Mouse (Mus musculus) right cerebral cortex, adult 18-20 months (tissue): ENCODE data around the gene Col6a4.

ENCODE experiments used
- DNase-seq: peaks from one replicate; pipeline ENCODE4 v3.0.0; 2022; ENCODE audit warnings: mixed read lengths

The Col6a4 gene

DNA sequence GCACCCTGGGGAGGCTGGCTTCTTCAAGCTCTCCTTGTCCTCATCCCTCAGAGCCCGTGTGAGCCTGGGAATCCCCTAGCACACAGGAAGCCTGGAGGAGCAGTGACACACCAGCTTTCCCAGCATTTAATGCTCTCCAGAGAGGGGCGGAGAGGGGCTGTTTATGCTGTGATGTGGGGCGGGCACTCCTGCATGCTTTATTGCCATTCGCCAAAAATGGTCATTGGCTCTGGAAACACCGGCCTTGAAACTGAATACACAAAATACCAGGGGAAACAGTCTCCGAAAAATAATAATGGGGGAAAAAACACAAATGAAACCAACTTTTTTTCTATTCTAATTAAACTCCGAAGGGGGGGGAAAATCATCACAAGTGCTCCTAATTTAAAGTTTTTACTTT, at the start of gene Col6a4:
Gene Col6a4, minus strand, starts transcription at position 101 of the 400 bp plus-strand sequence.
- DNase-seq = no peak

DNA sequence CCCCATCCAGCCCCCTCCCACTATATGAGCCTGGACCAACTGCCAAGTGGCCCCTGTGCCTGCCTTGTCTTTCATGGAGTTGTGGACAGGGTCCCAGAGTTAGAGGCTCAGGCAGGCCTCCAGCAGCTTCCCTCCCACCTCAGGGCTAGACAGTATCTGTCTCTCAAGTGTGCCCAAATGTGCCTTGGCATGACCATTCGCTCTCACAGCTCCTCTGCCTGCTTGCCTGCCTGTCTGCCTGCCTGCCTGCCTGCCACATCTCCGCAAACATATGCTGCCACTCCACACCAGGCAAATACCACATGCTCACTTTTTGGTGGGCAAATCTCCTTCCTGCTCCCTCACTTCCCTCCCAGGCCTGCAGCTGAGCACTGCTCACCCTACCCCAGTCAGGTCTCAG, 49.0 kb upstream of the Col6a4 start:
- no peak for DNase-seq

DNA sequence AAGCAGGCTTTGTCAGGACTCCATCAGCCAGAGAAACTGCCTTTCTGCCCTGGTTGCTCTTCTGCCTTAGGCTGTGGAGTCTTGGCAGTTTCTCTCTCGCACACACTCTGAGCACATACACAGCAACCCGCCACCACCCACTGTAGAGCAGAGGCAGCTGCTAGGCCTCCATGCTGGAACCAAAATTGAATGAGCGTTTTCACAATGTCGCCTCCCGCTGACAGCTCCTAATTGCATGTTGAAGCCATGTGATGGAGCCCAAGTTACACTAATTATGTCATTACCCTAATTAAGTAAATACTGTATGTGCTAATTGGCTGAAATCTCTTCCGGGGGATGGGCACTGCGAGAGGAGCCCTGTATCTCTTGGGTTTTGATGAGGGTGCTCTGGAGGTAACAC, 47.6 kb upstream of the Col6a4 start:
- DNase-seq = no peak

DNA sequence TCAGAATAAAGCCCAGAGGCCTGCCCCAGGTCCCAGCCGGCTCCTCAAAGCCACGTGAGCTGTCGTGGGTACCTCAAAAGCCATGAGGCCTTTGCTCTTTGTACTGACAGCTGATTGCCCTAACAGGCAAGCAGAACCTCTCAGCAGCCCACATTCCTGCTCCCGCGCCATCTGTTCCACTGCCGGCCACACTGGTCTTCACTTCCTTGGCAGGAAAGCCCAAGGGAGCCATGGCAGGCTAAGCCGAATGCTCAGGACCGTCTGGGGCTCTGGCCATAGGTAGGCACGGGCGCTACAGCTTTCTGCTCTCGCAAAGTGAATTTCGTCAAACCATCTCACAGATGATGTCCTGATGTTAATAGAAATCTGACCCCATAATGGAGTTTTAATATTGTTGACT, 45.4 kb upstream of the Col6a4 start:
- no peak for DNase-seq

DNA sequence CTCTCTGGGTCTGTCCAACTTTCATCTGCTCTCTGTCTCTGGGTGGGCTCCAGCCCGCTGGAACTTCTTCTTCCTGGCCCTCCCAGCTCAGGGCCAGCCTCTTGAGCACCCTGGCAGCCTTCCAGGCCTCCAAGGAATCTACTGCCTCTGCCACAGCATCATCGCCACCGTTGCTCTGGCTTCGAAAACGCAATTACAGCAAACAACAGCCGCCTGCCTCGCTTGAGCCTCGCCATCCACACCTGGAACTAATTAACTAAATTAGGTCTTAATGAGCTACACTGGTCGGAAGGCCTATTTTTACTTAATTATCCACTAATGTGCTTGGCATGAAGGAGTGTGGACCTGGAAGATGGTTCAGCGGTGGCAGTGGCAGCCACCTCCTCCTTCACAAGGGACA, 43.2 kb upstream of the Col6a4 start:
- DNase-seq = no peak

DNA sequence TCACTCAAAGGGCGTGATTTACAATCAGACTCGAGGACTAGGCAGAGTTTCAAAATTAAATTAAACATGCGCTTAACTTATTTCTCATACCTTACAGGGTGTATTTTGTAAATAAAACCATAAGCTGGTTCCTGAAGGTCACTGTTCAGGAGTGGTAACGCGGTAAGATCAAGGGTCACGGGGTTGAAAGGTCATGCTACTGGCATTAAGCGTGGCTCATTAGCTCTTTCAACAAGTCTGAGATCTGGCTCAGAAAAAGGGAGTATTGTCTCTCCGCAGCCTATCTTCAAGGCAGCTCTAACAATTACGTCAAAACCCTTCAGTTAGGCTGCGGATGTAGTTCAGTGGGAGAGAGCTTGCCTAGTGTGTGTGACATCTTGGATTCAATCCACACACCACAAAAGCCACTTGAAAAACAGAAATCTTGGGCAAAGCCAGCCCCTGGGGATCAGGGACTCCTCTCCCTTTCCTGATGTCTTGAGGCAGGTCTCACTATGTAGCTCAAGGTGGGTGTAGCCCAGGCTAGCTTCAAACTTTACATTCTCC, 41.2 kb upstream of the Col6a4 start:
- no peak for DNase-seq

DNA sequence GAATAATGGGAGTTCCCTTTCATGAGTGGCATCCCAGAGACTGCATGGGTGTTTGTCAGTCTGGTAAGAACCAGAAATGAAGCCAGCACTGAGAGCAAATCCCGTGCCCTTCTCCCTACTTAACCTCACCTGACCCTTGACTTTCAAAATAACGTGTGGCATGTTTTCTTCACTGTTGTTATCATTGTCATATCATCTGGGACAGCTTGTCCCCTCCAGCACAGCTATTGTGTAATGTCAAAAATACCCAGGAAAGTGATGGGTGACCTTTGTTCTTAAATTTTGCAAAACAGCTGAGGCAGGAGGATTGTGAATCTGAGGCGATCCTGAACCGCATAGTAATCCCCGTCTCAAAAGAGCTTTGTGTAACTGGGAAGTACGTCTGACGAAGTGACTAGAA, 33.7 kb upstream of the Col6a4 start:
- DNase-seq = no peak

DNA sequence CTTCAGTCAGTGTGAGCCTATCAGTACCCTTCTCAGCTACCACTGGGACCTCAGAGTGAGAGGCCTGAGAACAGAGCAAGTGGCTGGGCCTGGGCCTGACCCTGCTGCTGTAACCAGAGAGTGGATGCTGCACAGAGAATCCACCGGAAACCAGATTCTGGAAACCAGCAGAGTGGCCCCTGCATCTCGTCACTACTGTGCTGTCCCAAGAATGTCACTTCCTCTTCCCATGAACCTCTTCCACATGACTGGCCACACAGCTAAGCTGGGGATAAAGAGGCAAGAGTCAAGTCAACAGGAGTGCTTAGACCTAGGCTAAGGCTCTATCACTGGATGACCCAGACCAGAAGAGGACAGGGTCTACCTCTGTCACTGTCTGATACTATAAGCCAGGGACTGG, 32.5 kb upstream of the Col6a4 start:
- no peak for DNase-seq

DNA sequence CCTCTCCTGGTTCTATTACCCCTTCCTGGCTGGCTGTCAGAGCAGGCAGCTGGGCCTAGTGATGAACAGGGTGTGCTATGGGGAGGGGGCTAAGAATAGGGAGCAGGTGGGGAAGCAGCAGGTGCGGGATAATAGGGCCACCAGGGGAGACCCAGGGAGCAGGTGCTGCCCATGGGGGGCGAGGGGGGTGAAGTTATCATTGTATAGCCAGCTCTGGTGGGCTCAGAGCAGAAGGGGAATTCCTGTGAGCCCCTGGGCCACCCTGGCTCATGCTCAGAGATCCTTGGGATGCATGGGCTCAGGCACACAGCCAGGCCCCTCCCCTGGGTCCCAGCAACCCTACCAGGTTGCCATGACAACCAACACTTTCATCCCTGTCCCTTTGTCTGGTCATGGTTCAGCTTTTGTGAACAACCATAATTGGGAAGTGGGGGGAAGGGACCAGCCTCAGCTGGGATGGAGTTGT, 30.2 kb upstream of the Col6a4 start:
- no peak for DNase-seq

DNA sequence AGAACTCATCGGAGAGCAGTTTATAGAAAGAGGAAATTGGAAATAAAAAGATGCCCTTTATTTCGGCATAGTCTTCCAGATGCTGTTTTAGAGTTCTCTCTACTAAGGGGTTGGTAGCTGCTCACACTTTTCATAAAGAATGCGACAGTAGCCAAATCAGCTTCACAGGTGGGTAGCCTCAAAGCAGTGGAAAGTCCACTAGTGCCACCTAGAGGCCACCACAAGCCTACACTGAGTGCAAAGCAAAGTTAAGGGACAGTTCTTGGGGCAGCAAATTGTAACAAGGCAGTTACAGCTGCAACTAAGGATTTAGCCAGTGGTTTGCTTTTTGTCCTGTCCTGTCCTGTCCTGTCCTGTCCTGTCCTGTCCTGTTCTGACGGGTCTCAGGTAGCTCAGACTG, 27.0 kb upstream of the Col6a4 start:
- peak; percentile 57 for DNase-seq

DNA sequence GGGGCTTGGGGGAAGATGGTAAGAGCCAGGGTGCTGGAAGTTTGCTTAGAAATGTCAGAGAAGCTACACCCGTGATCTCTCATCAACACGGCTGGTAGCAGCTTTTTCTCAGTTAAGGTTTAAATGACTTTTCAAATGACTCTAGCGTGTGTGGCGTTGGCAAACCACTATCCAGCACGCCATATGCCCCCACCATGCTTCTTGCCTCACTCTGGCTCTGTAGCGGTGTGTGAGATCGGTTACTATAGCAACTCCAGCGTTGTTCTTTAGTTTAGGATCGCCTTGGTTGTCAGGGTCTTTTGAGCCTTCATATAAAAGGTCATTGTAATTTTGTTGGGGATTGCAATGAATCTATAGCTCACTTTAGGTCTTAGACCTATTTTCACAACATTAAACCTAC, 22.5 kb upstream of the Col6a4 start:
- no peak for DNase-seq

DNA sequence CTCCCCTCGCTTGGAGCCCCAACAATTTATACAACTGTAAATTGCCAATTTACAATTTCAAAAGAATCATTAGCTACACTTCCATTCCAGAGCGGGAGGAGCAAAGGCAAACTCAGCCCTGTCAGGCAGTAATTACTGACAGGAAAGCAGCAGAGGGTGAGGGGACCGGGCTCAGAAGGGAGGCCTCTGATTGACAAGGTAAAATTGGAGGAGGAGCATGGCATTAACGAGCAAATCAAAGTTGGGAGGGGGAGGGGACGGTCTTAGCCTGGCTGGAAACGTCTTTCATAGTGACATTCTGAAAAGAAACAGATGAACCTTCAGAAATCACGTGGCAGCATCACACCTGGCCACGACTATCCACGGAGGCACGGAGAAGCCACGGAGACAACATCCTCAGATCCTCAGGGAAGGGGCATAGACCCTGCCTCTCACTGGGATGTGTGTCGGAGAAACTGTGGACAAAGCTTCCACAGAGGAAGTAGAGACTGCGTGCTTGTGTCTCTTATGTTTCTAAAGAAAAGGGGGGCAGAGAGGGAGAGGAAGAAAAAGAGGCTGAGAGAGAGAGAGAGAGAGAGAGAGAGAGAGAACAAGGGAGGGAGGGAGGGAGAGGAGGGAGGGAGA, 19.3 kb upstream of the Col6a4 start:
- DNase-seq = no peak

DNA sequence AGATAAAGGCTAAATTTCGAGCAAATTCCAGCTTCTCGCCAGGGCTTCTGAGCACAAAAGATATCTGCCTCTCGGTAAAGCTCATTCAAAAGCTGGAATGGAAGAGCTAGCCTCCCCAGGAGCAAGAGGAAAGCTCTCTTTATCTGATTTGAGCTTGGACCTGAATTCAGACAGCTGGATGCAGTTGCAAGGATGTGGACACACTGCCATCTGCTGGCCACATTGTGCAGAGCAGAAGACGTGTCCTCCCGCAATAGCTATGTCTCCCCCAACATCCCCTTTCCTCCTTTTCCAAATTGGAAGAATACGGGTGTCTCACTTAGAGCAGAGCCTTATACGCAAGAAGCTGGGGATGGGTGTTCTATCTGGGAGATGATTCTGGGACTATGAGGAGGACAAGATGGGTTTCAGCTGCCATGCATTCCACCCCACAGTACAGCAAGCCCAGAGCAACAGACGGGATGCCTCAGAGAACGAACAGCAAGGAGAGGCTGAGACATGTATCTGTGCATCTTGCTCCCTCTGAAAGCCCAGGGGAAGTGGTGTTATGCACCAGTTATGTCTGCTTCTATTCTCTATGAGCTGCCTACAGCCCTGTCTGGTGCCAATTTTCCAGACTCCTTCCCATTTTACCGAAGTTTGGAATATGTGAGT, 16.3 kb upstream of the Col6a4 start:
- DNase-seq = peak; percentile 67

DNA sequence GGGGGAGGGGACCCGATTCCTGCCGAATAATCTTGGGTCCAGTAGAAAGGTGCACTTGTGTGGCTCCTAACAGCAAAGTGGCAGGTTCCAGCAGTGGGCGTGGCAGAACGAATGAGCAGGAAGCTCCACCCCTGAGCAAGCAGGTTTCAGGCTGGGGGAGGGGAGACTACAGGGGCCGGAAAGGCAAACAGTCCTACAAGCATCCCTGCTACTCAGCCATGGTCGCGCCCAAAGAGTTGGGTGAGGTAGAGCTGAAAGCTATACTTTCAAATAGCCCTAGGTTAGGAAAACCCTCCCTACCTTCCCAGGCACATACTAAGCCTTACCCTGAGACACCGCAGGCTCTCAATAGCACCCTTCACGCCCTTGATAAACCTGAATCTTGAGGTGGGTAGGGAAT, 9.7 kb upstream of the Col6a4 start:
- DNase-seq = no peak

DNA sequence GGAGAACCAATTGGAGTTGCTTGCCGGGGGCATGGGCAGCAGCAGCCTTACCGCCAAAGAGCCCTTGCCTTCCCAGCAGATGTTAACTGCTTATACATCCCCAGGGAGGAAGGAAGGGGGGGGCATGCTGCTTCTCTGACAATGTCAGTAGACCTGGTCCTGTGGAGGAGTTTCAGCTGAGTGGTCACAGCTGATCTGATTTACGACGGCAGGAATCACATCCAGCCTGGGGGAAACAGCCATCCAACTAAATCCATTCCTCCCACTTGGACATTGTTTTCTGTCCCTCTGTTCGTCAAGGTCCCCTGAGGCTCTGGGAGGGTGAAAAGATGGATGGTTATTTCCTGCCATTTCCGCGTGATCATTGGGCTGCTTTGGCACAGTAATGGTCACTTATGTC, 7.8 kb upstream of the Col6a4 start:
- DNase-seq = no peak

DNA sequence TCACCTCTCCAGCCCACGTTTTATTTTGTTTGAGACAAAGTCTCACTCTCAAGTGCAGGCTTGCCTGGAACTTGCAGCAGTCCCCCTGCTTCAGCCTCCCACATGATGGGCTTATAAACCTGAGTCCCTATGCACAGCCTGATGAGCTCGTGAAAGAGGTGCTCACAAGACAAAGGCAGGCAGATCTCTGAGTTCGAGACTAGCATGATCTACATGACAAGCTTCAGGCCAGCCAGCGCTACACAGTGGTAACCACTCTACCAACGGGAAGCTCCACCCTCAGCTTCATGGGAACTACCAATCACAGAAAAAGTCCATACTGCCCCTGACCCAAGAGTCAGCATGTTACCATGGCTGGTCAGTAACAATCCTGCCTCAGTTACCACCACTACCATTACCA, 4.6 kb upstream of the Col6a4 start:
- DNase-seq = no peak

DNA sequence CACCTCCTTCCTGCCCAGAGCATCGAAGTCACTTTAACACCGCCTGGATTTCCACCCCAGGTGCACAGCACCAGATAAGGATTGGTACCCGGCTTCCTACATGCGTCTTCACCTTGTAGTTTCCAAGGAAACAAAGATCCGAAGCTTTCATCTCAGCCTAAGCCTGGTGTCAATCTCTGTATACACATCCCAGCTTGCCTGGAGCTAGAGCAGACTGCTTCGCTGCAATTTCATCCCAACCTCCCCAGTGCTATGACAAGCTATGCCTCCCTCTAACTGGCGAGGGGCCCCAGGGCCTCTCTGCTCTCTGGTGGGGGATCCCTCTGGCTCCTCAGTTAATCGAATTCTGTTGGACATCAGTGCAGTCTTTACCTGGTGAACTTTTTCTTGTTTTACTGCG, 3.7 kb upstream of the Col6a4 start:
- DNase-seq = no peak

DNA sequence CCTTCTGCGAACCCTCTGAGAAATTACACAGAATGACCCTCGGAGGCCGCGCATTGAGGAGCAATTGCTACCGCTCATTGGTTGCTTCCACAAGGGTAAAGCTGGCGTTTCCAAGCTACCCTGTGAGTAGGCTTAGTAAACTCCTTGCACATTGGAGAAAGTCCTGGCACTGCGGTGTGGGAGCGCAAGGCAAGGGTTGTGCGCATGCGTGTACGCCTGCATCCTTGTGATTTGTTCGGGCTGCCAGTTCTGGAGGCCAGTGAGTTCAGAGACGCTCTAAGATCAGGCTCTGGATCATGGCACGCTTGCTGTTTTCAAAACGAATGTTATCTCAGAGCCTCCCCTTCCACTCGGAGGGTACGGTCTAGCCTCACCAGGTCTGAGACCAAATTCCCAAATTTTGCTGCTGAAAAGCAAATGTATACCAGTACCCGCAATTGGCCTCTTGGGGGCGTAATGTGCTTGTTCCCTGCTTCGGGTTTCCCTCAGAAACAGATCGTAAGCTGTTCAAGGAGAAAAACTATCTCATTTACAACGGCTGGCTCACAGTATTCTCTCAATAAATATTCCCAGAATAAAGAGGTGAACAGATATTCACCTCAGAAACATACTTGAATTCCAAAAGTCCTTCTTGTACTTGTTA, 2.9 kb upstream of the Col6a4 start:
- no peak for DNase-seq

DNA sequence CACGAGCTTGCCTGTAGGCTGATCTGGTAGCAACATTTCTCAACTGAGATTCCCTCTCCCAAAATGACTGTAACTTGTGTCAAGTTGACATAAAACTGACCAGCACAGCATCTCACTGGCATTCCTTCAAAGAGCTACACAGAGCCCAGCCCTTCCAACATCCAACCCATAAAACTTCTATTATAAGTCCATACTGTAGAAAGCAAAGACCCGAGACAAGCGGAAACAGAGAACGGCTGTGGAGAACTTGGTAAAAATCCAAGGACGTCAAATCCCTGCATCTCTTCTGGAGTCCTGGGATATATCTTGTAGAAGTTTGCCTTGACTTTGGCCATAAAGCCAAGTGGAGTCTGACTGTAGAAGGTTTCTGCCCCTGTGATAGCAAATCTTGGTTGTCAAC, 15.1 kb downstream of the Col6a4 start:
- no peak for DNase-seq

DNA sequence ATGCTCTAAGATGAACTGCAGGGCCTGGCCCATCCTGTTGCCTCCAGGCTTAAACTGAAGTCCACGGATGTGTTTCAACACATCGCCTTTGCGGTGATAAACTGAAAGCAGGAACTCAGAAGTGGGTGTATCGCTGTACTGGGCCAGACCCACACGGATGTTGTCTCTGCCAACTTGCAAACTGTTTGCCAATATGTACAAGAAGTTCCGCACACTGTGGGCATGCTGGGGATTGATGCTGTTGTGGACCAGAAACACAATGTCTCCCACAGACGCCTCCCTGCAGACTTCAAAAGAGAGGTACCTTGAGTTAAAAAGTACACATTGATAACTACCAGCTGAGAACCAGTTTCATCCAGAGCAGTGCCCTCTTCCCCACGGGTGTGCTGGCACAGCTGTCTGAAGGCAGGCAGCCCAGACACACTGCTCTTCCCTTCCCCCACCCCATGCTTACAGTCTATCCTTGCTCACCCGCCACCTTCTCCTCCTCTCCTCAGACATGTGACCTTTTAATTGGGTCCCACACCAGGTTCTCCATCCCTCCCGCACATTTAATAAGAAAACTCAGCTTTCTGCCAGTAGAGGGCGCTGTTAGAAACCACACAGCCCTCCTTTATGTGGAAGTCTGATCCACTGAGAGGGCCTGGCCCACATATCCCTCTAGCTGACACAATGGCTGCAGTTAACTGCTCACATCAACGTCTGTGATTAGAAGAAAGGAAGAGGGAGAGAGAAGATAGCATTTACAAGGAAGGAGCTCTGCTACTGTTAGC, 16.1 kb downstream of the Col6a4 start:
- peak; percentile 40 for DNase-seq

DNA sequence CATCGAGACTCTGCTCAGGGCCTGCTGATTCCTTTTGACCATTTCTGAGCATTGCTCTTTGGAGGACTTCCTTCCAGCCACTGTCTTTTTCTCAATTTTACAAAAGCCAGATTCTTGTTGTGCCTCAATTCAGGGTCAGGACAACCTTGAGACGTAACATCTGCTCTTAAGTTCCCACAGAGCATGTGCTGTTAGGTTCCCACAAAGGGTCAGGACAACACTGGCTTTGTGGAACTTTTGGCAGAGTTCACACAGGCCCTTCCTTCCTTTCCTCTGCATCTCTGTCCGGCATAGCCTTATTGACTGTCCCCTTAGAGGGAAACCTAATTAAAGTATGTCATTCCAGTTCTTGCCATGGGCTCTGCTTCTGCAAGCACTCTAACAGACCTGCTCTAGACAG, 18.6 kb downstream of the Col6a4 start:
- DNase-seq = no peak

DNA sequence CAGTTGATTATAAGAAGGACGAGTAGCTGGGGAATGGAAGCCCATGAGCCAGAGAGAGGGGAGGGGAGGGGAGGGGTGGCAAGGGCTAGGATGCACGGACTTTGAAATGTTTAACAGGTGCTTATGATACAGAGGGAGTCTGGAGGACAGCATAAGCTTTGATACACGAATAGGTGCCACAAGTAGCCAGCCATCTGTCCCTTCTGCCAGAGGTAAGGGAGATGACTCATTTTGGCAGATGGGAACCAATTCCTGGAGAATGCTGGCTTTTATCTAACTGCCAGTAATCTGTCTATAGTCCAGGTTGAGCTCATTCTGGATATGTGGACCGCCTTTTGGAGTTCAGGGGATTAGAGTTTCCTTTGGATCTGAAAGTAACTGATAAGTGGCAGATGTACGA, 20.3 kb downstream of the Col6a4 start:
- peak; percentile 59 for DNase-seq

DNA sequence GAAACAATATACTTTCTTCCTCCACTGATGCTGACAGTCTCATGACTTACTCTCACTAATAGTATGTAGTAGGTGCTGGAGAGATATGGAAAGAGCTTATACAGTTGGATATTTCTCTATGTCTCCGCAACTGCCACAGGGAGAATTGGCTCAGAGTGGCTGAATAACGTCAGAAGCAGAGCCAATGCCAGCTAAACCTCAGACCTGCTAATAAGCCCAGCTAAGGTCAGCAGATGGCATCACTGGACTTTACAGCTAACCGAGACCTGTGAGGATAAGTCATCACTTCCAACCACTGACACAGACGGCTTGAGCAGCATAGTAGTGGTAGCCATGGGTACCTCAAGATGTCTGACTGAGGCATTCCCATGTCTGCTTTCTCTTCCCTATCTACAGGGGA, 22.6 kb downstream of the Col6a4 start:
- no peak for DNase-seq
